Mouse (Mus musculus) bone marrow macrophage, adult 2 months (primary cell): Measurements from ENCODE around the gene Polr3h.

Experiments used
- CTCF ChIP-seq: IDR thresholded peaks from 2 replicates; pipeline ENCODE4 v1.5.1; 2012; ENCODE audit warnings: low read depth, mild to moderate bottlenecking, low read length, moderate library complexity
- POLR2A ChIP-seq: IDR thresholded peaks from 2 replicates; pipeline ENCODE4 v1.6.1; 2012; ENCODE audit warnings: mild to moderate bottlenecking, low read depth, low read length, borderline replicate concordance

GRCm38 (mm10) chr15:81848301-81848700 is 77.7 kb downstream of the Polr3h start:
- no peak for TF ChIP-seq POLR2A
- TF ChIP-seq CTCF, result peak; percentile 60
